Mouse (Mus musculus): ENCODE measurements around the gene Dnph1.
"Not testable (repeated sequence)": the region's sequence is repeated elsewhere in the genome, so short reads cannot be mapped to it uniquely, and the experiment has no call there.

Dnph1 gene

DNA sequence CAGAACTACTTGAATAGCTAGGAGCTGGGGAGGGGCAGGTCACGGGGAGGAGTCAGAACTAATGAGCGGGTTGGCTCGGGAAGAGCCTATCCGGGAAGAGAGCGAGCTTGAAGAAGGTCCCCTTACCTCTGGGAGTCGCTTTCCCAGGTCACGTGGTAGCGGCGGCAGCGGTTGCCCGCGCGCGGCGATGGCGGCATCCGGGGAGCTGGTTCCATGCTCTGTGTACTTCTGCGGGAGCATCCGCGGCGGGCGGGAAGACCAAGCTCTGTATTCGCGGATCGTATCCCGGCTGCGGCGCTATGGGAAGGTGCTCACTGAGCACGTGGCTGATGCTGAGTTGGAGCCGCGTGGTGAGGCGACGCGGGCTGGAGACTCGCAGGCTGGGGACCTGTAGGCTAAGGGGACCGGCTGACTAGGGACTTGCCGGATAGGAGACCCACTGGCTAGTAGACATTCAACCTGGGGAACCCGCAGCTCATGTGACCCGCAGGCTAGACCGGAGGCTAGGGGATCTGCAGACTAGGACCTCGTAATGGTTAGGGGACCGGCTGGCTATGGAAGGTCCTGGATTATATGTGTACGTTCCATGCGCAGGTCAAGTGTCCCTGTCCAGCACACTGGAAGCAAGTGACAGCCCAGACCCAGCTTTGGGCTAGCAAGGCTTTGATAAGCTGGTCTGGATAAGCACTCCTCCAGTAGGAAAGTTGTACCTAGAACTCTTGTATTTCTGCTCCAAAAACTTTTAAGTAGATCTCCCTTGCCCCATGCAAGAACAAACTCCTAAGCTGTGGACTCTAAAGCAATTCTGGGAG, at the start of gene Dnph1:
Dnph1 (plus strand) TSS at position 89 of the 812 bp plus-strand sequence.
- peak; percentile 44 for DNase-seq (ENCODE audit: low read depth)

DNA sequence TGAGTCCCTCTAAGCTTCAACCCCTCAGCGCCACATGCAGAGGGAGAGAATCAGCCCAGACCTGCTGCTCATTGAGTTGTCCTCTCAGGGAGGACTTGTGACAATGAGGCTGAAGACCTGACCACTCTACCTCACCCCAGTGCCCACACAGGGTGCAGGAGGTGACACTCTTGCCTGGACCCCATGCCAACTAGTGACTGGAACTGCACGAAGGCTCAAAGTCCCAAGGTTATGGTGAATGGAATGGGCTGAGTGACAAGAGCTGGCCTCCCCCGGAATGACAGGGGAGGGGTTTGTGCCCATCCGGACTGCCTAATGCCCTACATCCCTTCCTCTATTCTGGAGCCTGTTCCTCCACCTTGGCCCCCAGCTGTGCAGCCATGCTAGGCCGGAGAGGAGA, 43.8 kb upstream of the Dnph1 start:
- DNase-seq (ENCODE audit: low read depth): no peak

DNA sequence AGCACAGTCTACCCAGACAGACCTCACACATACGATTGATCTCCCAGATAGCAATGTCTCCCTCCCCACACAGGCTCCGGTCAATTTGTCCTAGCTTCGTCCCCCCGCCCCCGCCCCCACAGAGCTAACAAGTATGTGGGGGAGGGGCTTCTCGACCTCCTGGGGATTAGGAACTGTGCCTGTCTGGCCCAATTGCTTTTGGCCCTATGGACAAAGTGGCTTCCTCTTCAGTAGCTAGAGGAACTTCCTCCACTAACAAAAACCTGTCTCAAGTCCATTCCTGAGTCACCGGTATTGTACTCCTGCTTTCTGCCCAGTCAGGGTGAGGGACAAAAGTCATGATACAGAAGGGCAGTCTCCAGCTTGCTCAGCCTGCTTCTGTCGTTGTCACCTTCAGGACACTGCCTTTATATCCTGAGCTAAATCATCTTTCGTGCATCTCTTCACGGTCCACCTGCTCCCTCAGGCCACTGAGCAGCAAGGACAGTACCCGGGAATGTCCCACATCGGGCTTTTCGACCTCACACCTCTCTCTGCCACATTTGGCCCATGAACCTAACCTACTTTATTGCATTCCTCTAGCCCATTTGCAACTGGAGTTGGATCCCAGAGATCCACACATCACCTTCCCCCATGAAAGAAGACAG, 43.1 kb upstream of the Dnph1 start:
- no peak for DNase-seq (ENCODE audit: low read depth)

DNA sequence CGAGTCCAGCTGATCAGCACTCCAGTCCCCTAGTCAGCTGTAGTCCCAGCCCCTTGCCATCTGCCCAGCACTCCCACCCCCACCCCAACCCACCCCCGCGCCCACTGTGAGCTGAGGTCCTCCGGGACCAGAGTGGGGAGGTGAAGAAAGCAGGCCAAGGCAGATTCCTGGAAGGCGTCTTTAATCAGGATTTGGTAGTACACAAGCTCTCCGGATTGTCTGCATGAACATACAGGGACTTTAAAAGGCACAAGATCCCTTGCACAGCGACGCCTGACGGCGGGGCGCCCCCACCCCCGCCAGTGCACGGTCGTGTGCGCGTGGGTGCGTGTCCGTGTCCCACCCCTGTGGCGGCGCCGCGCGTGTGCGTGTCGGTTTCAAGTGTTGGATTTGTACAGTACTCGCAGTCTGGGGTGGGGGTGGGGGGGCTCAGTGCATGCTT, 42.5 kb upstream of the Dnph1 start:
- DNase-seq (ENCODE audit: low read depth): no peak

DNA sequence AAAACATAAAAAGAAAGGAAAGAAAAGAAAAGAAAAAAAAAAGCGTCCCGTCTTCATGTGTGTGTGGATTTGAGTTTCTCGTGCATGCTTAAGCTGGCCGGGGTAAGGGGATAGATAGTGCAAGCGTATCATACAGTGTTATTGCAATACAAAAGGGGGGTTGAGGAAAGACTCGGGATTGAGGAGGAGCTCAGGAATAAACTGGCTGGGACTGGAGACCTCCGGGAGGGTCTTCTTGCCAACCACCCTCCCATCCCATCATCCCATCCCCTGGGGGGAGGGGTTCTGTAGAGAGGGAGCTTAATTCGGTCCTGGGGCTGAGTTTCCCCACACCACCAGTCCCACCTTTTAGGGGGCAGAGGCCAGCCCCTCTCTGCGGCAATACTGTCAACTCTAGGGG, 42.0 kb upstream of the Dnph1 start:
- no peak for DNase-seq (ENCODE audit: low read depth)

DNA sequence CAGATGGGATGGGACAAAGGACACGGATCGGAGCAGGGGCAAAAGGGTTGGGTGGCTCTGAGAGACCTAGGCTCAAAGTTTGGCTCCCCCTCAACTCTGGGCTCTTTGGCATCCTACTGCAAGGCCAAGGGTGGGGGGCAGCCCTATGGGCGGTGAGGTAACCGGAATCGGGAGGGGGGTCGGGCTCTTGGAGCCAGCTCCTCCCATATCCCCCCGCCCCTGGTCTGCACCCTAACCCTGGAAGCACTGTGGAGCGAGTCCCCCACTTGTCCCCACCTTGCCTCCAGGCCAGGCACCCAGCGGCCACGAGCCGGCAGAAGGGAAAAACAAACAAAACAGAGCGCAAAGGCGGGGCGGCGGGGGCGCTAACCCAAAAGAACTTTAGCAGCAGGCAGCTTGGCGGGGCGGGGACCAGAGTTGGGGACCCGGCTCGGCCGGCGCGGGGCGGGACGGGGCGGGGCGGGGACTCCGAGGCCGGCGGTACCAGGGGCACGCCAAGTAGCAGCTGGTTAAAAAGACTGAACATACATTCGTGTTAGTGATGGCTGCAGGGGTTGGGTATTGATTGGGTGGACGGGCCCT, 41.3 kb upstream of the Dnph1 start:
- DNase-seq (ENCODE audit: low read depth): no peak

DNA sequence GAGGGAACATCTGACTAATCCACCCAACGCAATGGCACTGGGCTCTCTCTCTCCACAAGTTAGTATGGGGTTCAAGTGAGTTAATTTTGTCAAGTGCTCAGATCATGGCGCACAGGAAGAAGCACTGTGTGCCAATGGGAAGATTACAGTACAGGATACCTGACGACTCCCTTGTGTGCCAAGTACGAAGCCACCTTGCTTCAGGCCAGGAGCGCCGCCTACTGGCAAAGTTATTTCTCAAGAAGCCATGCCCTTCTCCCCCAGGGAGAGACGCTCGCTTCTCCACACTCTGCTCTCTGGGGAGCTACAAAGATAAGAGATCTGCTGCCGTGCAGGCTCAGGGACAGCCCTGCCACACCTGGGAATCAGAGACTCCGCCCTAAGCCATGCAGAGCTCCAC, 38.7 kb upstream of the Dnph1 start:
- DNase-seq (ENCODE audit: low read depth): peak; percentile 51

DNA sequence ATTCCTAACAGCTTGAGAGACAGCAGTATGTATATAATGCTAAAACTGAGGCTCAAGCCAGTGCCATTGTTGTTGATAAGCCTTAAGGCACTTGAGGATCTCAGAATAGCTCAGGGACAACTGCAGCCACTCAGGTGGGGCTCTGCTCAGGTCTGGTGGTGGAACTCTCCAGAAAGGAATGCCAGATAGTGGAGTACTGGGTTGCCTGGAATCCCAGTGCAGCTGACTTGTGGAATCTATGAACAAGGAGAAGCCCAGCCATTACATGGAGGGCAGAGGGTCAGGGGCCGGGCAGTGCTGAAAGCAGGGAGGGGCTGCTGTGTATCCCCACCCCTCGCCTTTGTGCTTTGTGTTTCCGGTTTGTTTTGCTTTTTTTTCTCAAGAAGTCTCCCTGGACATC, 38.1 kb upstream of the Dnph1 start:
- DNase-seq (ENCODE audit: low read depth): no peak

DNA sequence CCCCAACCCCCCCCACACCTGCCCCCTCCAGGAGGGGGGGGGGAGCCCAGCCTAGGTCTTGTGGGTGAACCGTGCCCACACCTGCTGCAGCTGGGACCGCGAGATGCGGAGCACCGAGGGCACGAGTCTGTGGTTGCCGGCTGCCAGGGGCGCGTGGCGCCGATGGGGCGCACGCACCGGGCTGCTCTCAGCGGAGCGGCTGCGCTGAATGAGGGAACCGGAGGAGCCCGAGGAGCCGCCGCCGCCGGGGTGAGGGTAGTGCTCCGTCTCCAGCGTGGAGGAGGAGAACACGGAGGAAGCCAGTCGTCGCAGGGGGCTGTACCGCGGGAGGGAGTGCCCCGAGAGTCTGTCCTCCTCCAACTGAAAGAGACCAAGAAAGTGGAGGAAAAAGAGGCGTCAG, 35.8 kb upstream of the Dnph1 start:
- no peak for DNase-seq (ENCODE audit: low read depth)

DNA sequence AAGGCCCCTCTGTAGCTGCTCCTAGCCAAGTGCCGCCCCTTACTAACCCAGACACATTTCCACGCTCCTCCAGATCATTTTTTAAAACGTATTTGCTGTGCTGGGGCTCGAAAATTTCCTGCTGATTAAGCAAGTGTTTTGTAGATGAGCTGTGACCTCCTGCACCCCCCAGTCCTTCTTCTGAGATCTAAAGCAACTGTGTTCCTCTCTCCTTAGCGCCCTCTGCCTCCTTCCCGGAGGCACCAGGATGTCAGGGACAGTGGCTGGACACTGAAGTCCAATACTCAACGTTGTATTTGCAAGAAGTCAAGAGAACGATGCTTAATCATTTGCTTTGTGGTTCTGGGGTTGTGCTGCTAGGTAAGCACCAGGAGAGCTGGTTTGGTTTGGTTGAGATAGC, 35.2 kb upstream of the Dnph1 start:
- no peak for DNase-seq (ENCODE audit: low read depth)

DNA sequence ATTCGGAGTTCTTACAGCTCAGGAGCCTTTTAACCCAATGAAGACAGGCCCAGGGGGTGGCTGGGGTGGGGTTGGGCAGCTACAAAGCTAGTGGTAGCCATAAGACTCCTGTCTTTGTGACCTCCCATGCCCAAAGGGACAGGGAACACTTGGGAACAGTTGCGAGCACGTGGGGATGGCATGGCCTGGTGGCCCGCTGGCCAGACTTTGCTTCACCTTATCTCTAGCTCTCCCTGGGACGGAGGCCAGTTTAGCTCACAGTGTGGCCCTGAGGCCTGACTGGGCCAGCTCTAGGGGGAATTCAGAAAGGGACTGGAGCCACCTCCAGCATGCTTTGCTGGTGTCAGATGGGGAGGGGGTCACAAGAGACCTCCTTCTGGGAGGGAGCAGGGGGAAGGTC, 34.3 kb upstream of the Dnph1 start:
- DNase-seq (ENCODE audit: low read depth): no peak

DNA sequence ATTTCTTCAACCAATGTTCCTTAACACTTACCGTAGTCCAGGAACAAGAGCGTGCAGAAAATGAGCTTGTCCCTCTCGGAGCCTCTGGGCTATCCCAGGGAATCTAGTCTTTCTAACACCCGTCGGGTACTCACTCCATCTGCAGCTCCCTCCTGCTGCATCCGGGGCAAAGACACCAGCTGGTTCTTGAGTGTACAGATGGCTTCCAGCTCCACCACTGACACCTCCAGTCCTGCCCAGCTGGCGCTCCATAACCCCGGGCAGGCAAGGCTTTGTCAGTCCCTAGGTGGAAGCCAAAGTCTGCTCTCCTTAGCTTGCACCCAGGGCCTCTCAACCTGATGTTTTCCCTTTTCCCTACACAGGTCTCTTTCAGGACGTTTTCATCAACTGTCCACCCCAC, 28.7 kb upstream of the Dnph1 start:
- DNase-seq (ENCODE audit: low read depth): no peak

DNA sequence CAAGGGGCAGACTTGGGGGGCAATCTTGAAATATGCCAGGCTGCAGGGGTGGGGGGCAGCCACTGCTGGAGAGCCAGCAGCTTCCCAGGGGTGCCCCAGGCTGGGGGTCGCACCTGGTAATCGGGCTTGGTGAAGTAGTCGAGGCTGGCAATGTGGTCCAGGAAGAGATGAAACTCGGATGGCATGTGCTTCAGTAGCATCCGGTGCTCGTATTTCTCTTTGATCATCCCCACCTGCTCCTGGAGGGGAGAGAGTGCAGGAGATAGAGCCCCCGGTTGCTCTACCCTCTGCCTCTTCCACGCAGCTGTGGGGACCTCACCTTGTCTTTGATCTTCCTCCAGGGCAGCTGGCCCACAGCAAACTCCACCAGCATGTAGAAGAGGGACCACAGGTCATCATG, 19.9 kb upstream of the Dnph1 start:
- no peak for DNase-seq (ENCODE audit: low read depth)

DNA sequence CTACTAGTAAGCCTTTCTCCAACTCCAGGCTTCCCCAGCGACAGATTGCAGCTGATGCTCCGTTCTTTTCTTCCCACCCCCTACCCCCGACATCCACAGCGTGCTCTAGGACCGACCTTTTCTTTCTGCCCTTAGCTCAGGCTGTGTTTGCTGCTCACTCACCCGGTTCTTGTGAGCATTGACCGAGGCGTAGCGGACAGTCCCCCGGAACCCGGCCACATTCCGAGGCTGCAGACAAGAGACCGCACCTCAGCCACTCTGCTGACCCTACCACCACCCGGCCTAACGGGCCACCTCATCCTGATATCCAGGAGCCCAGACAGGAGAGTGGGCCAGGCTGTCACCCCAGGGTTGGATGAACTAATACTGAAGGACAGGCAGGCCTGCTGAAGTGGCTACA, 19.2 kb upstream of the Dnph1 start:
- DNase-seq (ENCODE audit: low read depth): no peak

DNA sequence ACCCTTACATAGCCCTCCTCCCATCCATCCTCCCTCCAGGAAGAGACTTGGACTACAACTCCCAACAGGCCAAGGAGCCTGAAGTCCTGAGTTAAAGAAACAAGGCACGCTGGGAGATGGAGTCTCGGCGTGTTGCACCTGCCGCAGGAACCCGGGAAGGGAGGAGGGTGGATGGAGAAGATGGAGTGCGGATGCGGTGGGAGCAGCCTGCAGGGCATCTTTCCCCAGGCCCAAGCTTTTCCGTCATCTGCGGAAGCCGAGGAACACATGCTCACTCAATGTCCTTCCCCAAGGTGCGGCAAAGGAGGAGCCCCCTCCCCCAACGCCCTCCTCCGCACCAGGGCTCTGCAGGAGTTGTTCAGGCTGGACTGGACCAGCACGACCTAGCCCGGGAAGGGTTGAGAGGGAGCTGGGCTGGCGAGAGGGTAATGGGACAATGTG, 12.9 kb upstream of the Dnph1 start:
- DNase-seq (ENCODE audit: low read depth): peak; percentile 19

DNA sequence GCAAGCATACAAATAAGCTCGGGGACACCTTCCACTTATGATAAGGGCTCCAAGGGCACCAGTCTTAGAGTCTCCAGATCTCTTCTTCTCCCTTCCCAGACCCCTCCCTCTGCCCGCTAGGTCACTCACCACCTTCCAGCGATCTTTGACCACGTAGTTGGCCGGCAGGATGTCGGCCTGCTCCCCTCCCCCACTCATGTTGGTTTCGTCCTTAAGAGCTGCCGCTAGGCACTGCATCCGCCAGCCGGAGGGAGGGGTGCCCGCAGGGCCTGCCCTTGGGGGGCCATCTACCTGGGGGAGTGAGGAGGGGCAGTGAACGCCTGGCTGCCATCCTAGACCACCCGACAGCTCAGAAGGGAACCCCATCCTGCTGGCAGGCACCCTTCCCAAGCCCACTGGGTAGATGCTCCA, 12.5 kb upstream of the Dnph1 start:
- peak; percentile 19 for DNase-seq (ENCODE audit: low read depth)

DNA sequence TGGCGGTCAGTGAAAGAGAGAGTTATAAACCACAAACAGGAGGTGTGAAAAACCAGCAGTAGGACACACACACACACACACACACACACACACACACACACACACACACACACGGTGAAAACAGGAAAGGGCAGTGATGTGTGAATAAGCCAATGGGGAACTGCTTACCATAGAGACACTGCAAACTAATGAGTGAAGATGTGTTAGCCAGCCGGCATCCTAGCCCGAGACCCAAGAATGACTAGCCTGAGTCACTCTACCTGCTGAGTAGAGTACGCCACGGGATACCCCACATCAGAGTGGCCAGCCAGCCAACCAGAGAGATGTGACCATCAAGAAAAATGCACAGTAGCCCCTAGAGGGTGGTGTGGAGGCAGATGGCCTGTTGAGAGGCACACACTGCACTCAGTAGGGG, 12.0 kb upstream of the Dnph1 start:
- no peak for DNase-seq (ENCODE audit: low read depth)

DNA sequence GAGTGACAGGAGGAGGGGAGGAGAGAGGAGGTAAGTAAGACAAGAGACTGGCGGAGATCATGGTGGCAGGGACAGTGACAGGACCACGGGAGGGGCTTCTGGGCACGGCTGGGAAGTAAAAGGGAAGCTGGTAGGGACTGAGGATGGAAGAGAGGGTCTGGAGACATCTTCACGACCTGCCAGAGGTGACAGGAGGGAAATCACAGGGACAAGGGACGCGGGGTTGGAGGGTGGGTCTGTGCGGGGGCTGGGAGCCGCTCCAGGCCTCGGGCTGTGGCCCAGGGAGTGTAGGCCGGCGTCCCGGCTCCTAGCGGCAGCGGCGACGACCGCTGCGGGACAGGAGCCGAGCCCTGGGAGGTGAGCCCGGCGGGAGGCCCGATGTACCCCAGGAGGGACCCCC, 9.5 kb upstream of the Dnph1 start:
- DNase-seq (ENCODE audit: low read depth): no peak

DNA sequence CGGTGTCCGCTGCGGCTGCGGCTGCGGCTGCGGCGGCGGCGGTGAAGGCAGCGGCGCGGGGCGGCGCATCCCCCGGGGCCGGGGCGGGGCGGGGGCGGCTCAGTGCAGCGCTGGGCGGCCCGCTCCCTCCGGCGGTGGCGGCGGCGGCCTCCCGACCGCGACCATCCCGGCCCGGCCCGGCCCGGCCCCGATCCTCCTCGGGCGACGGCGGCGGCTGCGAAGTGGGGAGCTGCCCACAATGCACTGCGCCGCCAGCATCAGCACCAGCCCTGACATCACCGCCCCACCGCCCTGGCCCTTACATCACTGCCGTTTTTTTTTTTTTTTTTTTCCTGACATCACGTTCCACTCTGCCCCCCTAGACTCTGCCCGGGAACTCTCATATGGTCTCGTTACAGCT, 9.1 kb upstream of the Dnph1 start, which contains the start of gene Ttbk1:
Ttbk1 (minus strand) TSS at position 245 of the 400 bp plus-strand sequence.
- DNase-seq (ENCODE audit: low read depth): no peak

DNA sequence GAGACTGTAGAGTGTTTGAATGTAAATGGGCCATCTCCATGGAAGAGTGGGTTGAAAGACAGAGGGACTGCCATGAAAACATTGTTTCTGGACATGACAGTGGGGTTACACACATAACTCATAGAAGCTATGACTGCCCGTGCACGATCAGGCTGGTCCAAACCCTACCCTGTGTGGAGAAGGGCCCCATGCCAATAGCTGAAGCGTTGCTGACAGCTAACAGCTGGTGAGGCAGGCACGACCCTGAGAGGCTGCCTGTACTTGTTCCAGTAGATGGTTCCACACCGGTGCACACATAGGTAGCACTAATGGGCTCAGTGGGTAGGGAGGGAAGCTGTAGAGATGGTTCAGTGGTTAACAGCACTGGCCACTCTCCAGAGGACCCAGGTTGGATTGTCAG, 1.0 kb upstream of the Dnph1 start:
- DNase-seq (ENCODE audit: low read depth): no peak

DNA sequence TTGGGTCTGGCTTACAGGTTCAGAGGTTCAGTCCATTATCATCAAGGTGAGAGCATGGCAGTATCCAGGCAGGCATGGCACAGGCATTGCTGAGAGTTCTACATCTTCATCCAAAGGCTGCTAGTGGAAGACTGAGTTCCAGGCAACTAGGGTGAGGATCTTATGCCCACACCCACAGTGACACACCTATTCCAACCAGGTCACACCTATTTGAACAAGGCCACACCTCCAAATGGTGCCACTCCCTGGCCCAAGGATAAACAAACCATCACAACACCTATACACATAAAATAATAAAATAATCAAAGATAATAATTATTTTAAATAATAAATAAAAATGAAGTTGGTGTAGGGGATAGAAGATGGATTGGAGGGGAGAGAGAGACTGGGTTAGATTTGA, 430 bp upstream of the Dnph1 start:
- DNase-seq (ENCODE audit: low read depth): not testable (repeated sequence)

DNA sequence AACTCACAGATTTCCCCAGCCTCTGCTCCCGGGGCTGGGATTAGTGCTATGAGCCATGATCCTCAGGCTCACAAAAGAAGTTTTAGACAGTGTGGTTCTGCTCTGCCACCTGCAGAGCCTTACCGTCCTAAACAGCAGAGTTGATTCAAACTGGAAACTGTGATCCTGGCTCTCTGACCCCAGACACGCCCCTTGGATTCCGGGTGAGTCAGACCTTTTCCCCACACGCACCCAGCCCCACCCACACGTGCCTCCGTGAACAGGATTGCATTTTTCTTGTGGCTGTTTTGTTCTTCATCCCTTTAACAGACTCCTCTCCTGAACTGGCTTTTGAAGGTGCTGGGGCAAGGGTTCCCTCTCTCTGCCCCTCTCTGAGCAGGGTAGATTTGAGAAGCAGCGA, 1.4 kb downstream of the Dnph1 start:
- DNase-seq (ENCODE audit: low read depth): no peak

DNA sequence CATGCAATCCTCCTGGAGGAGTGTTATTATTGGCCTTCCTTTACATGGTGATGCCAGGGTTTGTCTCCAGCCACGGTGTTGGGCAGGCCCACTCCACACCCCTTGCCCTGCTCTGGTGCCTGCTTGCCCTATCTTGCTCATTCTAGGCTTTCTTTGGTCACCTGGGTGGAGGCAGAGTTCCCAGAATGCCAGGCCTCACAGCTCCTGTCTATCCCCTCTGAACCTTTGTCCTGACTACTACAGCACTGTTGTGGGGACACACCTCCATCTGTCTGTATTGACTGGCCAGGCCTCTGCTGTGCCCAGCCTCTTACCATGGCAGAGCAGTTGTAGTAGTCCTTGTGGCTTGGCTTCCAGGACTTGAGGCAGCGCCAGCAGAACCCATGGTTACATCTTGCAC, 6.3 kb downstream of the Dnph1 start:
- DNase-seq (ENCODE audit: low read depth): no peak
